Mouse (Mus musculus): Measurements from ENCODE around the gene Grik5. TPM values are rescaled to one million over a fixed set of nuclear protein-coding genes. Genes with fewer than 3 reads are reported as not detected.
A peak's percentile ranks its signal among the peaks of the same experiment; 100 is the strongest.

Grik5 gene
- polyA plus RNA-seq, 1 experiment: 9.8 TPM

GRCm38 (mm10) chr7:25112178-25112955 is 40.2 kb upstream of the Grik5 start:
- TF ChIP-seq MAX (IDR thresholded peaks at IDR 0.05) (no peak), CEBPB (IDR thresholded peaks at IDR 0.05; ENCODE audit: low read depth) (no peak), USF1 (IDR thresholded peaks at IDR 0.05; ENCODE audit: low read depth) (no peak), CTCF (IDR thresholded peaks at IDR 0.05; ENCODE audit: control insufficient read depth, insufficient read depth, insufficient read length) (no peak), MYOG (IDR thresholded peaks at IDR 0.05; ENCODE audit: control insufficient read depth, extremely low read depth, insufficient read length) (no peak), FOSL1 (IDR thresholded peaks at IDR 0.05; ENCODE audit: insufficient read depth, low read length, poor library complexity, severe bottlenecking) (no peak), MYOD1 (IDR thresholded peaks at IDR 0.05; ENCODE audit: control insufficient read depth, insufficient read length, low read depth) (no peak)
- no peaks in the 10 kb centered on the region for H3K36me3 ChIP-seq (ENCODE audit: control insufficient read depth, insufficient read depth)
- no peaks in the 10 kb centered on the region for H3K79me2 ChIP-seq (ENCODE audit: control insufficient read depth, insufficient read depth)
- H3K27me3 ChIP-seq (ENCODE audit: control insufficient read depth, insufficient read depth, insufficient read length): peaks cover 50% of the 10 kb centered on the region
- H3K79me3 ChIP-seq (ENCODE audit: low read depth): no peaks in the 10 kb centered on the region
- H3K4me3 ChIP-seq (ENCODE audit: insufficient read depth, poor library complexity, severe bottlenecking): no peak overlapping the region
- H3ac ChIP-seq (ENCODE audit: control insufficient read depth, insufficient read length, low read depth): no peak overlapping the region

- Histone ChIP-seq H3K36me3 (ENCODE audit: control insufficient read depth, insufficient read depth) (no peaks in the 10 kb centered on the region), H3K4me3 (ENCODE audit: insufficient read depth, poor library complexity, severe bottlenecking) (no peak overlapping the region), H3K27me3 (ENCODE audit: control insufficient read depth, insufficient read depth, insufficient read length) (peaks cover 39% of the 10 kb centered on the region), H3K79me2 (ENCODE audit: control insufficient read depth, insufficient read depth) (no peaks in the 10 kb centered on the region), H3K79me3 (ENCODE audit: low read depth) (no peaks in the 10 kb centered on the region), H3ac (ENCODE audit: control insufficient read depth, insufficient read length, low read depth) (no peak overlapping the region)
- TF ChIP-seq MYOD1 (IDR thresholded peaks at IDR 0.05; ENCODE audit: control insufficient read depth, insufficient read length, low read depth): no peak
- no peak for TF ChIP-seq MYOG (IDR thresholded peaks at IDR 0.05; ENCODE audit: control insufficient read depth, extremely low read depth, insufficient read length)
- TF ChIP-seq CTCF (IDR thresholded peaks at IDR 0.05; ENCODE audit: control insufficient read depth, insufficient read depth, insufficient read length): no peak
- TF ChIP-seq CEBPB (IDR thresholded peaks at IDR 0.05; ENCODE audit: low read depth): no peak
- no peak for TF ChIP-seq FOSL1 (IDR thresholded peaks at IDR 0.05; ENCODE audit: insufficient read depth, low read length, poor library complexity, severe bottlenecking)
- TF ChIP-seq USF1 (IDR thresholded peaks at IDR 0.05; ENCODE audit: low read depth): no peak
- no peak for TF ChIP-seq MAX (IDR thresholded peaks at IDR 0.05)
These were observed 38.2 kb upstream of the Grik5 start for GRCm38 (mm10) chr7:25110336-25110735.

GRCm38 (mm10) chr7:25109355-25109754 is 37.2 kb upstream of the Grik5 start:
- H3K79me2 ChIP-seq (ENCODE audit: control insufficient read depth, insufficient read depth): no peaks in the 10 kb centered on the region
- no peak overlapping the region for H3K4me3 ChIP-seq (ENCODE audit: insufficient read depth, poor library complexity, severe bottlenecking)
- H3K27me3 ChIP-seq (ENCODE audit: control insufficient read depth, insufficient read depth, insufficient read length): peaks cover 35% of the 10 kb centered on the region
- H3K79me3 ChIP-seq (ENCODE audit: low read depth): no peaks in the 10 kb centered on the region
- TF ChIP-seq FOSL1 (IDR thresholded peaks at IDR 0.05; ENCODE audit: insufficient read depth, low read length, poor library complexity, severe bottlenecking): no peak
- no peak for TF ChIP-seq USF1 (IDR thresholded peaks at IDR 0.05; ENCODE audit: low read depth)
- no peak for TF ChIP-seq MAX (IDR thresholded peaks at IDR 0.05)
- no peak for TF ChIP-seq MYOG (IDR thresholded peaks at IDR 0.05; ENCODE audit: control insufficient read depth, extremely low read depth, insufficient read length)
- no peak overlapping the region for H3ac ChIP-seq (ENCODE audit: control insufficient read depth, insufficient read length, low read depth)
- H3K36me3 ChIP-seq (ENCODE audit: control insufficient read depth, insufficient read depth): no peaks in the 10 kb centered on the region

- TF ChIP-seq CTCF (IDR thresholded peaks at IDR 0.05; ENCODE audit: control insufficient read depth, insufficient read depth, insufficient read length) (no peak), FOSL1 (IDR thresholded peaks at IDR 0.05; ENCODE audit: insufficient read depth, low read length, poor library complexity, severe bottlenecking) (no peak), CEBPB (IDR thresholded peaks at IDR 0.05; ENCODE audit: low read depth) (no peak), MYOG (IDR thresholded peaks at IDR 0.05; ENCODE audit: control insufficient read depth, extremely low read depth, insufficient read length) (no peak), MYOD1 (IDR thresholded peaks at IDR 0.05; ENCODE audit: control insufficient read depth, insufficient read length, low read depth) (no peak), MAX (IDR thresholded peaks at IDR 0.05) (no peak), USF1 (IDR thresholded peaks at IDR 0.05; ENCODE audit: low read depth) (no peak)
- no peaks in the 10 kb centered on the region for H3K36me3 ChIP-seq (ENCODE audit: control insufficient read depth, insufficient read depth)
- no peaks in the 10 kb centered on the region for H3K79me2 ChIP-seq (ENCODE audit: control insufficient read depth, insufficient read depth)
- no peak overlapping the region for H3K4me3 ChIP-seq (ENCODE audit: insufficient read depth, poor library complexity, severe bottlenecking)
- H3ac ChIP-seq (ENCODE audit: control insufficient read depth, insufficient read length, low read depth): no peak overlapping the region
- no peaks in the 10 kb centered on the region for H3K79me3 ChIP-seq (ENCODE audit: low read depth)
- H3K27me3 ChIP-seq (ENCODE audit: control insufficient read depth, insufficient read depth, insufficient read length): peaks cover 35% of the 10 kb centered on the region
These were observed 34.8 kb upstream of the Grik5 start for GRCm38 (mm10) chr7:25106790-25107502.

- TF ChIP-seq MYOG (IDR thresholded peaks at IDR 0.05; ENCODE audit: control insufficient read depth, extremely low read depth, insufficient read length): no peak
- peak; percentile 93 for TF ChIP-seq CTCF (IDR thresholded peaks at IDR 0.05; ENCODE audit: control insufficient read depth, insufficient read depth, insufficient read length)
- no peaks in the 10 kb centered on the region for H3K79me2 ChIP-seq (ENCODE audit: control insufficient read depth, insufficient read depth)
- no peak overlapping the region for H3ac ChIP-seq (ENCODE audit: control insufficient read depth, insufficient read length, low read depth)
- H3K4me3 ChIP-seq (ENCODE audit: insufficient read depth, poor library complexity, severe bottlenecking): no peak overlapping the region
- H3K79me3 ChIP-seq (ENCODE audit: low read depth): no peaks in the 10 kb centered on the region
- peaks cover 34% of the 10 kb centered on the region for H3K27me3 ChIP-seq (ENCODE audit: control insufficient read depth, insufficient read depth, insufficient read length)
- H3K36me3 ChIP-seq (ENCODE audit: control insufficient read depth, insufficient read depth): no peaks in the 10 kb centered on the region
These were observed 33.4 kb upstream of the Grik5 start for GRCm38 (mm10) chr7:25105411-25106160.

Data from C2C12 (cell line).